Mouse (Mus musculus): ENCODE measurements around the gene Ubn1. TPM values are rescaled to one million over a fixed set of nuclear protein-coding genes. Genes with fewer than 3 reads are reported as not detected.

The Ubn1 gene
- polyA plus RNA-seq, 1 experiment from 2014 or later: 13.3 TPM

DNA sequence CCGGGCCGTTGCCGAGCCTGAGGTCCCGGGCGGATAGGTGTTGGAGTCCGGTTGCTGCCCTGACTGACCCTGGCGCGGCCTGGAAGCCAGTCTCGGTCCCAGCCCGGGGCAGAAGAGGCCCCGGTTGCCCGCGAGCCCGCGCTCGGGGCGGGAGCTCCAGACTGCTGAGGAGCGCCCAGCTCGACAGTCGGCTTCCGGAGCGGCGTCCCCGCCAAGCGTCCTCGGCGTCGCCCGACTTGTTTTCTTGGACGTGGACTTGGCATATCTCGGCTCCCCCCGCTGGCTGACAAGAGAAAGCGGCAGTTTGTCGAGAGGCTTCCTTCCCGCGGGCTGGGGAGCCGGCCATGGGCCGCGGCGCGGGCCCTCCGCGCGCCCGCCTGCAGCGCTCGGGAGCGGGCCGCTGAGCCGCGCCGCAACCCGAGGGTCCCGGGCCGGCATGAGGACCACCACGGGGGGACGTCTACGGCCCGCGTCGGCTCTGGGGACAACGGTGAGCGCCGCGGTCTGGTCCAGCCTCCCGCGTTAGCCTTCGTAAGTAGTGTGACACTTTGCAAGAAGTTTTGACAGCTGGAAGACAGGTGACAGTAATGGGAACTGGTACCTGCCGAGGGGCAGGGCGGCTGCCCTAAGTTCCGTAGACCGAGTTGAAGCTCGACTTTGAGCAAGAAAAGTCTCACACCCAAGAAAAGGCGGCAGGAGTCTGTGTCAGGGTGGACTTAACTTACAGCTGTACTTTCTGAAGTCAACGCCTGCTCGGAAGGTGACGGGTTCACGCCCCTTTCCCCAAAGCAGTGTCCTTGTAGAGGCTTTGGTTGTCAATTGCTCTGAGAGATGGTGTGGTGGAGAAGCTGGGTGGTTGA is 624 bp downstream of the Ubn1 start:
- H3K27me3 ChIP-seq (ENCODE audit: control insufficient read depth, insufficient read depth, low read length): no peaks in the 10 kb centered on the region
- peak overlapping the region; percentile 98 for H3K27ac ChIP-seq (ENCODE audit: low read length)
- peak overlapping the region; percentile 98 for H3K4me3 ChIP-seq (replicated peaks; ENCODE audit: low read length)
- peaks cover 19% of the 10 kb centered on the region for H3K4me1 ChIP-seq (ENCODE audit: control insufficient read depth, insufficient read depth, low read length)
- H3K4me2 ChIP-seq (ENCODE audit: low read depth, low read length): peak overlapping the region; percentile 97
- H3K9ac ChIP-seq (ENCODE audit: low read length): peak overlapping the region; percentile 92
- WGBS: under 1% methylated on average over 77 of the region's 78 CpGs
- no peaks in the 10 kb centered on the region for H3K9me3 ChIP-seq (replicated peaks; ENCODE audit: control insufficient read depth, low read length)
- ATAC-seq (ENCODE audit: insufficient read depth, low FRiP score): peak; percentile 64
- H3K36me3 ChIP-seq (ENCODE audit: control insufficient read depth, insufficient read depth, low read length): peaks cover 6% of the 10 kb centered on the region; the same call in 1 of the 2 replicates

DNA sequence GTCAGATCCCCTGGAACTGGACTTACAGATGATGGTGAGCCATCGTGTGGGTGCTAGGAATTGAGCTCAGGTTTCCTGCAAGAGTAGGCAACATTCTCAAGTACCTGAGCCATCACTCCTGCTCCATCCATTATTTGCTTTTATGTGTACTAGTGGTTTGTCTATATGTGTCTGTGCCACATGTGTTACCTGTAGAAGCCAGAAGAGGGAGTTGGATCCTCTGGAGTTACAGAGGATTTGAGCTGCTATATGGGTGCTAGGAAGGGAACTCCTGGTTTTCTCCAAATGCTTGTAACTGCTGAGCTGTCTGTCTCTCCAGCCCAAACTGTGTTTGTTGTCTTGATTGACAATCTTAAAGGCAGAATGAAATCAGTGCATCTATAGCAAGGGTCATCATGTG is 8.3 kb downstream of the Ubn1 start:
- Histone ChIP-seq H3K27ac (ENCODE audit: low read length) (no peak overlapping the region), H3K4me3 (replicated peaks; ENCODE audit: low read length) (no peak overlapping the region), H3K4me1 (ENCODE audit: control insufficient read depth, insufficient read depth, low read length) (no peaks in the 10 kb centered on the region), H3K9ac (ENCODE audit: low read length) (no peak overlapping the region), H3K9me3 (replicated peaks; ENCODE audit: control insufficient read depth, low read length) (no peaks in the 10 kb centered on the region), H3K27me3 (ENCODE audit: control insufficient read depth, insufficient read depth, low read length) (no peaks in the 10 kb centered on the region), H3K4me2 (ENCODE audit: low read depth, low read length) (no peak overlapping the region), H3K36me3 (ENCODE audit: control insufficient read depth, insufficient read depth, low read length) (peaks cover 10% of the 10 kb centered on the region)
- ATAC-seq (ENCODE audit: insufficient read depth, low FRiP score): no peak
- 84% methylated on average over 1 of the region's 1 CpGs for WGBS

- Histone ChIP-seq H3K36me3 (ENCODE audit: control insufficient read depth, insufficient read depth, low read length) (peaks cover 25% of the 10 kb centered on the region), H3K4me3 (replicated peaks; ENCODE audit: low read length) (no peak overlapping the region), H3K9ac (ENCODE audit: low read length) (no peak overlapping the region), H3K27me3 (ENCODE audit: control insufficient read depth, insufficient read depth, low read length) (no peaks in the 10 kb centered on the region), H3K4me2 (ENCODE audit: low read depth, low read length) (no peak overlapping the region), H3K9me3 (replicated peaks; ENCODE audit: control insufficient read depth, low read length) (no peaks in the 10 kb centered on the region), H3K4me1 (ENCODE audit: control insufficient read depth, insufficient read depth, low read length) (no peaks in the 10 kb centered on the region), H3K27ac (ENCODE audit: low read length) (no peak overlapping the region)
- ATAC-seq (ENCODE audit: insufficient read depth, low FRiP score): no peak
- 96% methylated on average over 4 of the region's 4 CpGs for WGBS
Observed at GRCm38 (mm10) chr16:5063472-5063871, 13.6 kb downstream of the Ubn1 start.

GRCm38 (mm10) chr16:5070321-5070720 is 20.5 kb downstream of the Ubn1 start:
- 75% methylated on average over 3 of the region's 3 CpGs for WGBS
- H3K9me3 ChIP-seq (replicated peaks; ENCODE audit: control insufficient read depth, low read length): no peaks in the 10 kb centered on the region
- peaks cover 16% of the 10 kb centered on the region for H3K36me3 ChIP-seq (ENCODE audit: control insufficient read depth, insufficient read depth, low read length)
- H3K27ac ChIP-seq (ENCODE audit: low read length): no peak overlapping the region
- no peak overlapping the region for H3K4me2 ChIP-seq (ENCODE audit: low read depth, low read length)
- H3K4me1 ChIP-seq (ENCODE audit: control insufficient read depth, insufficient read depth, low read length): no peaks in the 10 kb centered on the region
- H3K4me3 ChIP-seq (replicated peaks; ENCODE audit: low read length): no peak overlapping the region
- H3K9ac ChIP-seq (ENCODE audit: low read length): no peak overlapping the region
- H3K27me3 ChIP-seq (ENCODE audit: control insufficient read depth, insufficient read depth, low read length): no peaks in the 10 kb centered on the region
- no peak for ATAC-seq (ENCODE audit: insufficient read depth, low FRiP score)

GRCm38 (mm10) chr16:5071974-5072373 is 22.1 kb downstream of the Ubn1 start:
- WGBS: 94% methylated on average over 7 of the region's 7 CpGs
- H3K36me3 ChIP-seq (ENCODE audit: control insufficient read depth, insufficient read depth, low read length): peaks cover 30% of the 10 kb centered on the region

GRCm38 (mm10) chr16:5074341-5074740 is 24.5 kb downstream of the Ubn1 start:
- no peaks in the 10 kb centered on the region for H3K4me1 ChIP-seq (ENCODE audit: control insufficient read depth, insufficient read depth, low read length)
- no peaks in the 10 kb centered on the region for H3K9me3 ChIP-seq (replicated peaks; ENCODE audit: control insufficient read depth, low read length)
- no peak for ATAC-seq (ENCODE audit: insufficient read depth, low FRiP score)
- no peak overlapping the region for H3K27ac ChIP-seq (ENCODE audit: low read length)
- H3K4me2 ChIP-seq (ENCODE audit: low read depth, low read length): no peak overlapping the region
- H3K27me3 ChIP-seq (ENCODE audit: control insufficient read depth, insufficient read depth, low read length): no peaks in the 10 kb centered on the region
- H3K4me3 ChIP-seq (replicated peaks; ENCODE audit: low read length): no peak overlapping the region
- 89% methylated on average over 5 of the region's 5 CpGs for WGBS
- H3K9ac ChIP-seq (ENCODE audit: low read length): no peak overlapping the region
- H3K36me3 ChIP-seq (ENCODE audit: control insufficient read depth, insufficient read depth, low read length): peaks cover 45% of the 10 kb centered on the region

More at GRCm38 (mm10) chr16:5071974-5072373, 22.1 kb downstream of the Ubn1 start:
- Histone ChIP-seq H3K4me3 (replicated peaks; ENCODE audit: low read length) (no peak overlapping the region), H3K4me1 (ENCODE audit: control insufficient read depth, insufficient read depth, low read length) (no peaks in the 10 kb centered on the region), H3K4me2 (ENCODE audit: low read depth, low read length) (no peak overlapping the region), H3K9ac (ENCODE audit: low read length) (no peak overlapping the region), H3K27ac (ENCODE audit: low read length) (no peak overlapping the region), H3K27me3 (ENCODE audit: control insufficient read depth, insufficient read depth, low read length) (no peaks in the 10 kb centered on the region), H3K9me3 (replicated peaks; ENCODE audit: control insufficient read depth, low read length) (no peaks in the 10 kb centered on the region)
- no peak for ATAC-seq (ENCODE audit: insufficient read depth, low FRiP score)

GRCm38 (mm10) chr16:5085196-5085595 is 35.3 kb downstream of the Ubn1 start:
- Histone ChIP-seq H3K4me1 (ENCODE audit: control insufficient read depth, insufficient read depth, low read length) (no peaks in the 10 kb centered on the region), H3K36me3 (ENCODE audit: control insufficient read depth, insufficient read depth, low read length) (peaks cover 21% of the 10 kb centered on the region; the same call in 1 of the 2 replicates), H3K27ac (ENCODE audit: low read length) (no peak overlapping the region), H3K27me3 (ENCODE audit: control insufficient read depth, insufficient read depth, low read length) (no peaks in the 10 kb centered on the region), H3K4me3 (replicated peaks; ENCODE audit: low read length) (no peak overlapping the region), H3K9ac (ENCODE audit: low read length) (no peak overlapping the region), H3K4me2 (ENCODE audit: low read depth, low read length) (no peak overlapping the region), H3K9me3 (replicated peaks; ENCODE audit: control insufficient read depth, low read length) (no peaks in the 10 kb centered on the region)
- 83% methylated on average over 4 of the region's 4 CpGs for WGBS
- no peak for ATAC-seq (ENCODE audit: insufficient read depth, low FRiP score)

GRCm38 (mm10) chr16:5086179-5086578 is 36.3 kb downstream of the Ubn1 start:
- Histone ChIP-seq H3K9me3 (replicated peaks; ENCODE audit: control insufficient read depth, low read length) (no peaks in the 10 kb centered on the region), H3K4me2 (ENCODE audit: low read depth, low read length) (no peak overlapping the region), H3K27ac (ENCODE audit: low read length) (no peak overlapping the region), H3K9ac (ENCODE audit: low read length) (no peak overlapping the region), H3K36me3 (ENCODE audit: control insufficient read depth, insufficient read depth, low read length) (peaks cover 21% of the 10 kb centered on the region; the same call in 1 of the 2 replicates), H3K4me3 (replicated peaks; ENCODE audit: low read length) (no peak overlapping the region), H3K4me1 (ENCODE audit: control insufficient read depth, insufficient read depth, low read length) (no peaks in the 10 kb centered on the region), H3K27me3 (ENCODE audit: control insufficient read depth, insufficient read depth, low read length) (no peaks in the 10 kb centered on the region)
- 94% methylated on average over 2 of the region's 2 CpGs for WGBS
- no peak for ATAC-seq (ENCODE audit: insufficient read depth, low FRiP score)

DNA sequence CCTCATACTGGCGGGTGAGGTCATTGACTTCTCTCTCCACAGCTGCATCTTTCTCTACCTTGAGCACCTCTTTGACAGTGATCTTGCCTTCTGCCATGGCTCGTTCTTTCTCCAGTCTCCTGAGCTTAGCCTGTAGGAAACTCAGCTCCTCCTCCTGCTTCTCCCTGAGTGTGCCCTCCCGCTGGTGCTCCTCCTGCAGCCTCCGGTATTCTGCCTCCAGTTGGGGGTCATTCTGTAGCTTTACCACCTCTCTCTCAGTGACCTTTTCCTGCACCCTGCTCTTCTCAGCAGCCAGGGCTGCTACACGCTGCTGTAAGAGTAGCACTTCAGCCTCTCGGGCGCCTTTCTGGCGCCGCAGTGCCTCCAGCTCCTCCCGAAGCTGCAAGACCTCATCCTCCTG is 39.2 kb downstream of the Ubn1 start:
- Histone ChIP-seq H3K4me1 (ENCODE audit: control insufficient read depth, insufficient read depth, low read length) (no peaks in the 10 kb centered on the region), H3K9me3 (replicated peaks; ENCODE audit: control insufficient read depth, low read length) (no peaks in the 10 kb centered on the region), H3K27ac (ENCODE audit: low read length) (no peak overlapping the region), H3K36me3 (ENCODE audit: control insufficient read depth, insufficient read depth, low read length) (0 out of 2 replicates have a peak, but pooled peaks cover 11% of the 10 kb centered on the region), H3K4me3 (replicated peaks; ENCODE audit: low read length) (no peak overlapping the region), H3K4me2 (ENCODE audit: low read depth, low read length) (no peak overlapping the region), H3K9ac (ENCODE audit: low read length) (no peak overlapping the region), H3K27me3 (ENCODE audit: control insufficient read depth, insufficient read depth, low read length) (no peaks in the 10 kb centered on the region)
- 62% methylated on average over 10 of the region's 10 CpGs for WGBS
- ATAC-seq (ENCODE audit: insufficient read depth, low FRiP score): no peak
